Mouse (Mus musculus) MEL (cell line): ENCODE measurements at regions not wholly inside any gene's neighbourhood (a gene's known extent, or its start where the extent isn't known, plus 50 kb on each side); places are given as distances from the start of the nearest gene placed in this dataset.

Experiments used
- DNase-seq: peaks from one replicate; pipeline ENCODE4 v3.0.0; 2011; ENCODE audit warnings: low read depth, low spot score
- H3K27ac ChIP-seq: 2 replicates; pipeline ENCODE4 v1.5.1; 2012; ENCODE audit warnings: low read depth, mild to moderate bottlenecking, control low read depth, low read length, moderate library complexity; ENCODE audit not compliant: control insufficient read depth
- H3K27me3 ChIP-seq, 2 experiments: fragments of 150-350 bp in 1 of 2; sonication (generic) in 1 of 2; 2 replicates each; pipeline ENCODE4 v1.6.1; 2012; ENCODE audit warnings: low read length in 2 of 2, mild to moderate bottlenecking in 2 of 2, improper control_type of control experiment in 1 of 2, moderate library complexity in 1 of 2; ENCODE audit not compliant: insufficient read depth in 2 of 2, control insufficient read depth in 1 of 2
- H3K36me3 ChIP-seq, 2 experiments: 2 replicates each; pipeline ENCODE4 v1.6.1; 2012 to 2014; ENCODE audit warnings: low read length in 2 of 2, improper control_type of control experiment in 1 of 2, inconsistent platforms in 1 of 2, mild to moderate bottlenecking in 1 of 2; ENCODE audit not compliant: insufficient read depth in 2 of 2, control insufficient read depth in 1 of 2
- H3K4me1 ChIP-seq, 2 experiments: fragments of 150-350 bp in 1 of 2; sonication (generic) in 1 of 2; 2 replicates each; pipeline ENCODE4 v1.6.1; 2012; ENCODE audit warnings: low read length in 2 of 2, improper control_type of control experiment in 1 of 2, mild to moderate bottlenecking in 1 of 2; ENCODE audit not compliant: insufficient read depth in 2 of 2, control insufficient read depth in 1 of 2
- H3K4me3 ChIP-seq, 2 experiments: fragments of 150-350 bp in 1 of 2; sonication (generic) in 1 of 2; 2 replicates each; pipeline ENCODE4 v1.5.1; 2012; ENCODE audit warnings: low read depth in 2 of 2, low read length in 2 of 2, mild to moderate bottlenecking in 2 of 2, moderate library complexity in 2 of 2, control low read depth in 1 of 2, improper control_type of control experiment in 1 of 2; ENCODE audit not compliant: control insufficient read depth in 1 of 2, insufficient read depth in 1 of 2
- H3K79me2 ChIP-seq: 2 replicates; pipeline ENCODE4 v1.6.1; 2012; ENCODE audit warnings: mild to moderate bottlenecking, low read length, moderate library complexity; ENCODE audit not compliant: control insufficient read depth, poor library complexity, insufficient read depth
- H3K9ac ChIP-seq: 2 replicates; pipeline ENCODE4 v1.6.1; 2012; ENCODE audit warnings: low read depth, mild to moderate bottlenecking, control low read depth, low read length, moderate library complexity; ENCODE audit not compliant: control insufficient read depth, poor library complexity, severe bottlenecking
- H3K9me3 ChIP-seq: fragments of 150-350 bp; sonication (generic); replicated peaks from 2 replicates; pipeline ENCODE4 v1.6.1; 2012; ENCODE audit warnings: mild to moderate bottlenecking, low read length, improper control_type of control experiment, moderate library complexity; ENCODE audit not compliant: insufficient read depth
- BHLHE40 ChIP-seq: IDR thresholded peaks from 2 replicates; pipeline ENCODE4 v1.6.1; 2012; ENCODE audit warnings: low read depth, mild to moderate bottlenecking, inconsistent platforms, low read length, improper control_type of control experiment, borderline replicate concordance
- CHD1 ChIP-seq: IDR thresholded peaks from 2 replicates; pipeline ENCODE4 v1.6.1; 2012; ENCODE audit warnings: low read depth, mild to moderate bottlenecking, inconsistent platforms, low read length, improper control_type of control experiment
- CHD2 ChIP-seq: IDR thresholded peaks from 2 replicates; pipeline ENCODE4 v1.6.1; 2011; ENCODE audit warnings: low read length, improper control_type of control experiment
- CTCF ChIP-seq, 3 experiments: IDR thresholded peaks in 2 of 3; conservative IDR thresholded peaks in 1 of 3; 2 replicates each; pipeline ENCODE4 v1.5.1; 2011 to 2012; ENCODE audit warnings: low read length in 3 of 3, low read depth in 2 of 3, mild to moderate bottlenecking in 2 of 3, improper control_type of control experiment in 1 of 3, inconsistent platforms in 1 of 3, mixed read lengths in 1 of 3, moderate library complexity in 1 of 3; ENCODE audit not compliant: control insufficient read depth in 1 of 3, insufficient read depth in 1 of 3, poor library complexity in 1 of 3, severe bottlenecking in 1 of 3
- ELF1 ChIP-seq: IDR thresholded peaks from 2 replicates; pipeline ENCODE4 v1.6.1; 2014; ENCODE audit warnings: low read depth, mild to moderate bottlenecking, inconsistent platforms, low read length, improper control_type of control experiment, moderate library complexity
- EP300 ChIP-seq, 2 experiments: IDR thresholded peaks; 2 replicates each; pipeline ENCODE4 v1.6.1; 2011; ENCODE audit warnings: improper control_type of control experiment in 2 of 2, low read length in 2 of 2, low read depth in 1 of 2, mild to moderate bottlenecking in 1 of 2
- JUND ChIP-seq: IDR thresholded peaks from 2 replicates; pipeline ENCODE4 v1.6.1; 2011; ENCODE audit warnings: low read depth, mild to moderate bottlenecking, improper control_type of control experiment, low read length
- KAT2A ChIP-seq: conservative IDR thresholded peaks from 2 replicates; pipeline ENCODE4 v1.6.1; 2012; ENCODE audit warnings: low read depth, low read length, improper control_type of control experiment, inconsistent platforms
- MAFK ChIP-seq: IDR thresholded peaks from 2 replicates; pipeline ENCODE4 v1.6.1; 2011; ENCODE audit warnings: low read depth, mild to moderate bottlenecking, low read length, improper control_type of control experiment, borderline replicate concordance
- MAZ ChIP-seq: IDR thresholded peaks from 2 replicates; pipeline ENCODE4 v1.6.1; 2012; ENCODE audit warnings: low read depth, mild to moderate bottlenecking, inconsistent platforms, low read length, improper control_type of control experiment
- MEF2A ChIP-seq: IDR thresholded peaks from 2 replicates; pipeline ENCODE4 v1.6.1; 2014; ENCODE audit warnings: low read depth, mild to moderate bottlenecking, inconsistent platforms, low read length, improper control_type of control experiment; ENCODE audit not compliant: poor library complexity, insufficient replicate concordance, severe bottlenecking; ENCODE audit errors: extremely low read depth
- MXI1 ChIP-seq: IDR thresholded peaks from 2 replicates; pipeline ENCODE4 v1.6.1; 2011; ENCODE audit warnings: mild to moderate bottlenecking, low read depth, low read length, improper control_type of control experiment
- POLR2AphosphoS2 ChIP-seq: IDR thresholded peaks from 2 replicates; pipeline ENCODE4 v1.6.1; 2011; ENCODE audit warnings: low read length, improper control_type of control experiment
- RCOR1 ChIP-seq: IDR thresholded peaks from 2 replicates; pipeline ENCODE4 v1.6.1; 2012; ENCODE audit warnings: low read depth, mild to moderate bottlenecking, inconsistent platforms, low read length, improper control_type of control experiment
- SMC3 ChIP-seq: IDR thresholded peaks from 2 replicates; pipeline ENCODE4 v1.6.1; 2011; ENCODE audit warnings: low read depth, low read length, improper control_type of control experiment
- TAL1 ChIP-seq: IDR thresholded peaks from 2 replicates; pipeline ENCODE4 v1.6.1; 2012; ENCODE audit warnings: mild to moderate bottlenecking, inconsistent platforms, low read length, moderate library complexity, mixed read lengths
- UBTF ChIP-seq: IDR thresholded peaks from 2 replicates; pipeline ENCODE4 v1.6.1; 2012; ENCODE audit warnings: low read depth, mild to moderate bottlenecking, inconsistent platforms, low read length, improper control_type of control experiment, moderate library complexity, borderline replicate concordance; ENCODE audit not compliant: insufficient read depth
- USF2 ChIP-seq, 2 experiments: IDR thresholded peaks; 2 replicates each; pipeline ENCODE4 v1.6.1; 2011 to 2012; ENCODE audit warnings: improper control_type of control experiment in 2 of 2, low read length in 2 of 2, borderline replicate concordance in 1 of 2, inconsistent platforms in 1 of 2, low read depth in 1 of 2, mild to moderate bottlenecking in 1 of 2; ENCODE audit not compliant: insufficient read depth in 1 of 2
- ZC3H11A ChIP-seq: IDR thresholded peaks from 2 replicates; pipeline ENCODE4 v1.6.1; 2012; ENCODE audit warnings: low read depth, mild to moderate bottlenecking, inconsistent platforms, low read length, improper control_type of control experiment
- ZMIZ1 ChIP-seq: IDR thresholded peaks from 2 replicates; pipeline ENCODE4 v1.6.1; 2012; ENCODE audit warnings: low read depth, mild to moderate bottlenecking, inconsistent platforms, low read length, improper control_type of control experiment, moderate library complexity
- ZNF384 ChIP-seq: IDR thresholded peaks from 2 replicates; pipeline ENCODE4 v1.6.1; 2012; ENCODE audit warnings: low read depth, mild to moderate bottlenecking, inconsistent platforms, low read length, improper control_type of control experiment

GRCm38 (mm10) chr17:68069008-68069407, 65.1 kb upstream of the Arhgap28 start:
- Histone ChIP-seq H3K9me3 (no peaks in the 10 kb centered on the region), H3K9ac (no peak overlapping the region), H3K4me1 (no peaks in the 10 kb centered on the region), H3K79me2 (no peaks in the 10 kb centered on the region), H3K4me3 (no peak overlapping the region), H3K27me3 (no peaks in the 10 kb centered on the region), H3K27ac (no peak overlapping the region), H3K36me3 (no peaks in the 10 kb centered on the region)
- TF ChIP-seq USF2 (IDR thresholded peaks at IDR 0.05; ENCODE audit: borderline replicate concordance in 1 of 2, insufficient read depth in 1 of 2, low read depth in 1 of 2, low read length in 2 of 2) (no peak), BHLHE40 (no peak), UBTF (no peak), ZNF384 (no peak), SMC3 (no peak), ZC3H11A (no peak), MAFK (no peak), MAZ (no peak), ZMIZ1 (no peak), CTCF (IDR thresholded peaks at IDR 0.05 in 2 of 3, conservative IDR thresholded peaks at IDR 0.05 in 1 of 3; ENCODE audit: control insufficient read depth in 1 of 3, insufficient read depth in 1 of 3, low read depth in 2 of 3, low read length in 3 of 3, poor library complexity in 1 of 3, severe bottlenecking in 1 of 3) (no peak), MEF2A (no peak), MXI1 (no peak), KAT2A (no peak), POLR2AphosphoS2 (no peak), ELF1 (no peak), RCOR1 (no peak), EP300 (IDR thresholded peaks at IDR 0.05; ENCODE audit: low read depth in 1 of 2, low read length in 2 of 2) (no peak), CHD2 (no peak), TAL1 (no peak)
- no peak for DNase-seq

- TF ChIP-seq CHD1: no peak
- no peak for TF ChIP-seq SMC3
- TF ChIP-seq JUND: no peak
- TF ChIP-seq EP300 (IDR thresholded peaks at IDR 0.05; ENCODE audit: low read depth in 1 of 2, low read length in 2 of 2): no peak
- Histone ChIP-seq H3K9ac (no peak overlapping the region), H3K27me3 (no peaks in the 10 kb centered on the region), H3K79me2 (no peaks in the 10 kb centered on the region), H3K27ac (no peak overlapping the region), H3K4me1 (no peaks in the 10 kb centered on the region), H3K9me3 (no peaks in the 10 kb centered on the region), H3K4me3 (no peak overlapping the region), H3K36me3 (no peaks in the 10 kb centered on the region)
- no peak for DNase-seq
These were observed 65.6 kb upstream of the Arhgap28 start for GRCm38 (mm10) chr17:68069484-68069883.
